Mouse (Mus musculus): ENCODE data around the gene Kcne2.

Gene Kcne2

GRCm38 (mm10) chr16:92292101-92292500 is at the start of gene Kcne2:
Gene Kcne2 (plus strand): TSS chr16:92292389.
- DNase-seq = peak; percentile 62

DNA sequence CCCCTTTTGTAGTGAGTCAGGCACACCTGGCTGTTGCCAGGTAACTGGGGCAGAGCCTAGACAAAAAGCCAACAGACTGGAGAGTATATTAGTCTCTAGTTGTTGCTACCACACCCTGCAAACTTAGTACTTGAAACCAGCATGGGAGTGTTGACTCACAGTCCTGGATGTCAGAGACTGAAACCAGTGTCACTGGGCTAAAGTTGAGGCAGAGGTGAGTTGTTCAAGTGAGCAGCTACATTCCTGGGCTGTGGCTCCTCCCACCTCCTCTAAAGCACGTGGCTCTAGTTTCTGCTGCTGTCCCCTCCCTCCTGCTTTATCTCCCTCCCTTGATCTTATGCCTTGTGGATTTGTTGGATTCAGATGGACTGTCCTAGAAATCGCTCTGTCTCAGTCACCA is 46.3 kb upstream of the Kcne2 start:
- DNase-seq = peak; percentile 77

GRCm38 (mm10) chr16:92246974-92247373 is 45.2 kb upstream of the Kcne2 start:
- DNase-seq = no peak

GRCm38 (mm10) chr16:92247700-92248099 is 44.5 kb upstream of the Kcne2 start:
- peak; percentile 50 for DNase-seq

- no peak for DNase-seq
These were observed 42.5 kb upstream of the Kcne2 start for GRCm38 (mm10) chr16:92249681-92250080.

DNA sequence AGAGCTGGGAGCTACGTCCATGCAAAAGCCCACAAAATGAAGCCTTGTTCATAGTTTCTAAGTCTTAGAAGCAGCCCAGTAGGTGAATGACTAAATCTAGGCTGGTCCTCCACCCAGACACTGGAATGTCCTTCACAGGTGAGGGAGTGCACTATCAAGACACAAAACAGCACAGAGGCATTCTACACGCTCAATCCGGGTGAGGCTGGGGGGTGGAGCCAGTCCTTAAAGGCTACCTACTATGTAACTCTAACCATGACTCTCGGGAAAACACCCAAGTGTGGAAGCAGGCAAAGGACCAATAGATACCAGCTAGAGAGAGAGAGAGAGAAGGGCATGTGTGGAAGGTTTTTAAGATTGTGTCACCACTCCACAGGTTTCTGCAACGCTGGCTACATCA is 41.7 kb upstream of the Kcne2 start:
- DNase-seq = peak; percentile 34

GRCm38 (mm10) chr16:92254316-92254715 is 37.9 kb upstream of the Kcne2 start:
- no peak for DNase-seq

DNA sequence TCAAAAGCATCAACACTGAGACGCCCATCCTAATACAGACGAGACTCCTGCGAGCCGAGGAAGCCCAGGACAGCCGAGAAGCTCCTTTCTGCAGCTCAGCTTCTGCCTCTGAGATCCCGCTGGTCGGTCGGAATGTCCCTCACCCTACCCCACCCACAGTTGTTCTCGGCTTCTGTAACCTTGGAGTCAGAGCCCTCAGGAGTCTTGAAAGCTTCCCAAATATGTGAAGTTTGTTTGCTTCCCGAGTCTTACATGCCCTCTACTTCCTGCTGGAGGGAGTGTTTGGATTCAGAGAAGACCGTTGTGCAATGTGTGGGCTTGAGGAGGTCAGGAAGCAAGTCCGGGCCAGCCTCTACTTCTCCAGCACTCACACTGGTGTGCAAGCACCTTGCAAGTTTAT is 24.3 kb upstream of the Kcne2 start:
- peak; percentile 87 for DNase-seq

DNA sequence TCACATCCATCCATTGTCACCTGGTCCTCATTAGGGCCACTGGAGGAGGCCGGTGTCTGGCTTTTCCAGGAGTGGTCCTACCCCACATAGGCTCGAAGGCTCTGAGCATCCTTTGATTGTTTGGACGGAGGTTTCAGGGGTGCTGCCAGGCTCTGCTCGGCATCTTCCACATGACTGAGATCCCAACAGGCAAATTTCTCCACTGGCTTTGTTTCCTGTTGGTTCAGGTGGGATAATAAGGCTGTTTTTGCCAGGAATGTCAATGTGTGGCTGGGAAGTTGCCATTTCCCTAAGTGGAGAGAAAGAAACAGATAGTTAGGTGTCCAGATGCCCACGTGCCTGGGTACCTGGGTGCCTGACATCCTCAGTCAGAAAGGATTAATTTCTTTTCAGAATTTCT is 17.7 kb upstream of the Kcne2 start:
- no peak for DNase-seq

DNA sequence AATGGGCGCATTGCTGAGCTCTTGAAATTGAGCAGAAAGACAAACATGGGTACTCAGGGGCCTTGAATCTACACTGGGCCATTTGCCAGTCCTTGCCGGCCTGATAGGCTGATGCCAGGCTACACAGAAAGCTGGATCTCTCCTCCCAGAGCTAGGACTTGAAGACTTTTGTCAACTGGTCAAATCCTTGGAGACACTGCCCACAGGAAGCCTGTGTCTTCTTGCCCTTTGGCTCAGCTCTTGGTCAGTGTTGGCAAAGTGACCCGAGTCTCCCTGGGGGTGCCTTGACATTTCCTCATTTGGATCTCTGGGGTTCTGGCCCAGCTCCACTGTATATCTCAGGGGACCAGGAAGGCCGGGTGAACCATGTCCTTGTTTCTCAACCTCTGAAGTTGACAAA is 16.7 kb upstream of the Kcne2 start:
- peak; percentile 67 for DNase-seq

- DNase-seq = no peak
These were observed 9.5 kb upstream of the Kcne2 start for GRCm38 (mm10) chr16:92282671-92283070.

GRCm38 (mm10) chr16:92285068-92285467 is 7.1 kb upstream of the Kcne2 start:
- DNase-seq = no peak

GRCm38 (mm10) chr16:92286609-92287008 is 5.6 kb upstream of the Kcne2 start:
- peak; percentile 91 for DNase-seq

- DNase-seq = no peak
These were observed 3.4 kb upstream of the Kcne2 start for GRCm38 (mm10) chr16:92288778-92289177.

DNA sequence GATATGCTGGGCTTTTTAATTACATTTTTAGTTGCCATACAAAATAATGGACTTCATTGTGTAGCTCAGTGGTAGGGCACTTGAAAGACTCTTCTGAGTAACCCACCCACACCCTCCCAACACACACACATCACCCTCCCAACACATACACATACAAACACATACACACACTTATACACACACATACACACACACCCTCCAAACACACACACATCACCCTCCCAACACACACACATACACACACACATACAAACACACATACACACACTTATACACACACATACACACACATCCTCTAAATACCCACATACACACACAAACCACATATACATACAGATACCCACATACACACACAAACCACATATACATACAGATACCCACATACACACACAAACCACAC is 2.1 kb upstream of the Kcne2 start:
- DNase-seq = no peak

- DNase-seq = peak; percentile 70
These were observed 2.2 kb downstream of the Kcne2 start for GRCm38 (mm10) chr16:92294267-92294970.

DNA sequence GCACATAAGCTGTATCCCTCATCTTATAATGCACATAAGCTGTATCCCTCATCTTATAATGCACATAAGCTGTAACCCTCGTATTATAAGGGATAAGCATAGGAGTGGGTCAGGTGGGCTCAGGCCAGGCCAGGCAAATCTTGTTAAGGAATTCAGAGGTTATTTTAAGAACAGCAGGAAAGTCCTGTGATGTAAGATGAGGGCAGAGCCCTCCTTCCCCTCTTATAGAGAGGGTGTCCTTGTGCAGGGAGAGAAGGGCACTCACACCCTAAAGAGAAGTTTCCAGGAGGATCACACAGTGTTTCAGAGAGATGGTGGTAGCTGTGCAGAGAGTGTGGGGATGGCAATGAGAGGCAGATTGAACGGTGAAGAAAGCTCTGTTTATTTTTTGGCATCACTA is 3.1 kb downstream of the Kcne2 start:
- DNase-seq = no peak

DNA sequence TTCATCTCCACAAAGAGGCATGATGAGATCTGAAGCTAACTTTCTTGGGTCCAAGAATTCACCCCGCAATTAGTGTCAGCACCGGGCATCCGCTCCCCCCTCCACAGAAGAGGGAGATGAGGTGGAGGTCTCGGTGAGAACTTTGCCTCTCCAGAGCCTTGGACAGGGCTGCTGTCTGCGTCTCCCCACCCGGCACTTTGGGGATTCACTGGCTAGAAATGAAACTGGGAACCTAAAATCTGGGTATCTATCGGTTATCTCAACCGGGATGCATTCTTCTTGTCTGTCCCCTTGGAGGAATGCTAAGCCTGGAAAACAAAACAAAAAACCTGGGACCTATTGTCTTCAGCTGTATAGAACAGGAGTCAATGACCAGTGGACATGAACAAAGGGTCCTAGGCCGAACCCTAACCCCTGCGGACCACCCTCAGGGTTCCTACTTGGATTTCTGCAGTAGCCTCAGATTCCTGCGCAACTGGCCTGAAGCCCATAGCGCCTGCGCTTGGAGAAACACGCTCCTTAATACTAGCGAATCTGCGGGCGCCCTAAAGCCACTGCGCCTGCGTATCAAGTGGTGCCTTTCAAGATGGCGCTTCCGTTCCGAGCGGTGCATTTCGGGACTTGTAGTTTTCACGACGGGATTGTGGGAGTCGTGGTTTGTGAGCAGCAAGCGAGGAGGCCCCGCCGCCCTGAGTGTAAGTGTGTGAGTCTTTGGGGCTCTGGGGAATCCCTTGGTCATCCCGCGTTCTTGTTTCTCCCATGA is 8.6 kb downstream of the Kcne2 start, which contains the start of gene Smim11:
TSS of gene Smim11 (plus strand) at position 638 of the 763 bp plus-strand sequence.
- peak; percentile 99 for DNase-seq

- peak; percentile 35 for DNase-seq
These were observed 9.2 kb downstream of the Kcne2 start for GRCm38 (mm10) chr16:92301412-92301806.

- DNase-seq = no peak
These were observed 9.8 kb downstream of the Kcne2 start for GRCm38 (mm10) chr16:92301989-92302388.

- no peak for DNase-seq
These were observed 10.3 kb downstream of the Kcne2 start for GRCm38 (mm10) chr16:92302506-92302905.

- DNase-seq = no peak
These were observed 13.3 kb downstream of the Kcne2 start for GRCm38 (mm10) chr16:92305519-92305918.

DNA sequence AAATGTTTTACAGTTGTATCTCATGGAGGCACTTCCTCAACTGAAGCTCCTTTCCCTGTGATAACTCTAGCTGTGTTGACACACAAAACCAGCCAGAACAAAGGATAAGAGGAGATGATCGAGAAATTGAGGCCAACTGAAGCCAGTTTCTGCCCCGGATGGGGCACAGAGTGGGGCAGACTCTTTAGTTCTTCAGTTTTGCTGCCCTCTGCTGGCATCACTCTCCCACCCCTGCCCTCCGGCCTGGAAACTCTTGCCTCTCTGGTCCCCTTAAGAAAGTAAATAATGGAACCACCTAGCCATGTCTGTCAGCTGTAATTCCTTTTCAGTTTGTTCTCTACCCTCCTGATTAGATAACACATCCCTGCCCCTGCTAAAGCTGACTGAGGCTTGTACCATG is 15.8 kb downstream of the Kcne2 start:
- DNase-seq = no peak

GRCm38 (mm10) chr16:92309126-92309525 is 16.9 kb downstream of the Kcne2 start:
- DNase-seq = no peak
